Comparison of ENCODE assay signal across 14 mouse cellular contexts in the genomic region with DNA sequence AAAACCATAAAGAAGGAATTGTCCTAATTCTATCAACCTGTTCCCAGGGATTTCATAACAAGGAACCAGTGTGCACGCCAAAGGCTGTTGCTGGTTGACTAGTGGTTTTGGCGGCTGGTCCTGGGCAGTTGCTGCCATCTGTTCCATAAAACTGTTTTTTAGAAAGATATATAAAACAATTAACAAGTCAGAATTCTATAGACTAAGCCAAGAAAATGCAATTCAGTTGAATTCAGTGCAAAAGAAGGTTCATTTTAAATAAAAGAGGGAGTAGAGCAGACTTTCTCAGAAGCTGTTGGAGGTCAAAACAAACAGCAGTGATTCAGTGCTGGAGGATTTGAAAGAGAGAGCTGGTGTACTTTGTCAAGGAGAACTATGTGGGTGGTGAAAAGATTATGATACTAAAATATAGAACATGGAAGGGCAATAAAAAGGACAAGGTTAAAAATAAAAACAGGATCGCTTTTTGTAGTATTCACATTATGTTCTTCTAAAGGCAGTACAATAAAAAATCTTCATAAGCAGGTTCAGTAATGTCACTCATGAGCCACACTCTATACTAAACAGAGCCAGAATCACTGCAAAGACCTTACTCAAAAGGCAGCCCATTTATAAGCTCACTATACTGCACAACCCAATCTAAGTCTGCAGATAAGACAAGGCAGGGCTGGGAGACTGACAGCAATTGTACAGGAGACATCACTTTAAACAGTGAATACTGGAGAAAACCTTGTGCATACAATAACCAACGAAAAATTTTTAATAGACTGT.
DNase-seq lines count a peak whose midpoint lies in the region; TF ChIP-seq lines count a peak whose summit lies in the region.
"Had no signal": no experiment of that assay in that cellular context is flagged by ENCODE, and none has a peak within 500 bp of the region (broad histone marks: within the 10 kb centered on the region; RNA-seq: fewer than 3 reads in every experiment).

No protein-coding gene starts in this region.

- H3K4me3 ChIP-seq in layer of hippocampus, adult 2 months: no peak overlapping the region
- H3K4me3 ChIP-seq: gastrocnemius, adult 2 months; limb, embryonic 10.5 days; neural tube, embryonic 13.5 days had no signal

- no peak for TF ChIP-seq CTCF in layer of hippocampus, adult 2 months (conservative IDR thresholded peaks at IDR 0.05)

- H3K27ac ChIP-seq in layer of hippocampus, adult 2 months: peak overlapping the region; percentile 83
- H3K27ac ChIP-seq: gastrocnemius, adult 2 months; kidney, postnatal 0 days; limb, embryonic 10.5 days; liver, embryonic 14.5 days; neural tube, embryonic 13.5 days had no signal

- peak; percentile 9 to 15 for DNase-seq in layer of hippocampus, adult 2 months (ENCODE audit: low spot score in 2 of 2)
- DNase-seq in layer of hippocampus, postnatal 10 days (ENCODE audit: low spot score in 2 of 2): no peak
- peak; percentile 39 to 41 for DNase-seq in cerebellum, postnatal 10 days
- peak; percentile 44 for DNase-seq in layer of hippocampus, adult 9-11 months
- DNase-seq in right cerebral cortex, postnatal 36 days (ENCODE audit: low spot score in 2 of 2): peak; percentile 39 to 52
- DNase-seq in heart, adult 18-20 months: no peak
- no peak for DNase-seq in urinary bladder, postnatal 14 days (ENCODE audit: low spot score)
- DNase-seq: adrenal gland, adult 2 months; gastrocnemius, adult 2 months; lung, postnatal 4 days had no signal

Comparison
In these comparisons a context has a peak if more than half of its experiments do, and no peak if none do; other contexts are left out.
1. DNase-seq: peak in layer of hippocampus, adult 2 months (2 of 2), cerebellum, postnatal 10 days (2 of 2), layer of hippocampus, adult 9-11 months (single experiment) and right cerebral cortex, postnatal 36 days (2 of 2); none in layer of hippocampus, postnatal 10 days (0 of 2), heart, adult 18-20 months (0 of 2) and urinary bladder, postnatal 14 days (single experiment).